Mouse (Mus musculus): ENCODE measurements around the gene Med26. TPM values are rescaled to one million over a fixed set of nuclear protein-coding genes. Genes with fewer than 3 reads are reported as not detected.

The Med26 gene
- polyA plus RNA-seq, 1 experiment from 2014 or later = 15.5 TPM

DNA sequence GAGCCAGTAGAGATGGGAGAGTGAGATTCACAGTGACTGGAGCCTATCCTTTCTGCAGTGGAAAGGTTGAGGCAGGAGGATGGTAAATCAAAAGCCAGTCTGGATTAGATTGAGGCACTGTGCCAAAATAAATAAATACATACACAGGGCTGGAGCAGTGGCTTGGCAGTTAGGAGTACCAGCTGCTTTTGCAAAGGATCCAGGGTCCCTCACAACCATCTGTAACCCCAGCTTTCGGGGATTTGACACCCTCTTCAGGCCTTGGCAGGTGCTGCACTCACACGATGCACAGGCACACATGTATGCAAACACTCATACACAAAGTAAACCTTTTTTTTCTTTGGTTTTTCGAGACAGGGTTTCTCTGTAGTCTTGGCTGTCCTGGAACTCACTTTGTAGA lies 29.2 kb upstream of the Med26 start:
- no peak for ATAC-seq
- Histone ChIP-seq H3K4me1 (ENCODE audit: control insufficient read depth, insufficient read depth, low read depth, low read length) (peaks cover 13% of the 10 kb centered on the region), H3K9ac (ENCODE audit: low read depth, low read length) (no peak overlapping the region), H3K4me3 (ENCODE audit: low read length) (no peak overlapping the region), H3K27ac (ENCODE audit: low read depth, low read length) (no peak overlapping the region), H3K9me3 (ENCODE audit: control insufficient read depth, low read length) (no peaks in the 10 kb centered on the region), H3K36me3 (ENCODE audit: control insufficient read depth, insufficient read depth, low read length) (0 out of 2 replicates have a peak, but pooled peaks cover 7% of the 10 kb centered on the region), H3K4me2 (ENCODE audit: low read length) (no peak overlapping the region), H3K27me3 (replicated peaks; ENCODE audit: control insufficient read depth, insufficient read depth, low read length) (no peaks in the 10 kb centered on the region)
- WGBS = 86% methylated on average over 3 of the region's 3 CpGs

DNA sequence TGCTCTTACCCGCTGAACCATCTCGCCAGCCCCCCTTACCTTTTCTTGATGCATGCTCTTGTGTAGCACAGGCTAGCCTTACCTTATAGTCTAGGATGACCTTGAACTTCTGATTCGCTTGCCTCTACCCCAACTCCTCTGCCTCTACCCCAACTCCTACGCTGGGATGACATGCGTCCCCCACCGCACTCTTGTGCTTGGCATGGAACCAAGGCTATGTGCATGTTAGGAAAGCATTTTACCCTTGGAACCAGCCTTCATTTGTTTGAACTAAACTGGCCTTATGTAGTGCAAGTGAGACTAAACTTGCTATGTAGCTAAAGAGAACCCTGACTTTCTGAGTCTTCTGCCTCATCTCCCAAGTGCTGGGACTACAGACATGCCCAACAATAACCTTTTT lies 27.8 kb upstream of the Med26 start:
- no peak overlapping the region for H3K4me3 ChIP-seq (ENCODE audit: low read length)
- H3K27me3 ChIP-seq (replicated peaks; ENCODE audit: control insufficient read depth, insufficient read depth, low read length) = no peaks in the 10 kb centered on the region
- no peak overlapping the region for H3K4me2 ChIP-seq (ENCODE audit: low read length)
- no peak overlapping the region for H3K27ac ChIP-seq (ENCODE audit: low read depth, low read length)
- ATAC-seq = no peak
- H3K9ac ChIP-seq (ENCODE audit: low read depth, low read length) = no peak overlapping the region
- H3K9me3 ChIP-seq (ENCODE audit: control insufficient read depth, low read length) = no peaks in the 10 kb centered on the region
- WGBS = 97% methylated on average over 6 of the region's 6 CpGs
- 0 out of 2 replicates have a peak, but pooled peaks cover 2% of the 10 kb centered on the region for H3K36me3 ChIP-seq (ENCODE audit: control insufficient read depth, insufficient read depth, low read length)
- H3K4me1 ChIP-seq (ENCODE audit: control insufficient read depth, insufficient read depth, low read depth, low read length) = peaks cover 14% of the 10 kb centered on the region

DNA sequence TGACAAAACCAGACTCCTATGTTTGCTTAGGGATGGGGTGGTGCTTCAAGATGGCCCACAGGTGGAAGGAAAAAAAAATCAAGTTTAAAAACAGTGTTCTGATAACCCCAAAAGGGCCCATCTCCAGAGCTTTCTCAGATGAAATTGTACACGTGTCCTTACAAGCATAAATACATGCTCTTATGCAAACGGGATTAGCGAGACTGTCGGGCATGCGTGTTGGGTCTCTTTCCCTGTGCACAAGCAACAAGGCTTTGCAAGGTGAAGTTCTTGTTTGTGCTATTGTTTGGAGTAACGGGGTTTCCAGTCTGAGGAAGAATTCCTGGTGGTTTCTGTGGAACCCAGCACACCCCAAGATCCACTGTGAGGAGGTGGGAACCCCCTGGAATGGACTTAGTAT lies 25.4 kb upstream of the Med26 start:
- no peak for ATAC-seq
- no peaks in the 10 kb centered on the region for H3K9me3 ChIP-seq (ENCODE audit: control insufficient read depth, low read length)
- H3K9ac ChIP-seq (ENCODE audit: low read depth, low read length) = no peak overlapping the region
- no peak overlapping the region for H3K27ac ChIP-seq (ENCODE audit: low read depth, low read length)
- peaks cover 30% of the 10 kb centered on the region for H3K4me1 ChIP-seq (ENCODE audit: control insufficient read depth, insufficient read depth, low read depth, low read length)
- H3K4me2 ChIP-seq (ENCODE audit: low read length) = peak overlapping the region; percentile 97
- H3K4me3 ChIP-seq (ENCODE audit: low read length) = no peak overlapping the region; the same call in 1 of the 2 replicates
- WGBS = 77% methylated on average over 6 of the region's 6 CpGs
- peaks cover 5% of the 10 kb centered on the region for H3K36me3 ChIP-seq (ENCODE audit: control insufficient read depth, insufficient read depth, low read length)
- no peaks in the 10 kb centered on the region for H3K27me3 ChIP-seq (replicated peaks; ENCODE audit: control insufficient read depth, insufficient read depth, low read length)

- Histone ChIP-seq H3K9ac (ENCODE audit: low read depth, low read length) (peak overlapping the region; percentile 74), H3K27ac (ENCODE audit: low read depth, low read length) (peak overlapping the region; percentile 86), H3K4me2 (ENCODE audit: low read length) (peak overlapping the region; percentile 97), H3K9me3 (ENCODE audit: control insufficient read depth, low read length) (no peaks in the 10 kb centered on the region), H3K4me3 (ENCODE audit: low read length) (peak overlapping the region; percentile 63), H3K4me1 (ENCODE audit: control insufficient read depth, insufficient read depth, low read depth, low read length) (peaks cover 31% of the 10 kb centered on the region), H3K36me3 (ENCODE audit: control insufficient read depth, insufficient read depth, low read length) (peaks cover 12% of the 10 kb centered on the region), H3K27me3 (replicated peaks; ENCODE audit: control insufficient read depth, insufficient read depth, low read length) (no peaks in the 10 kb centered on the region)
- WGBS = 5% methylated on average over 10 of the region's 10 CpGs
- ATAC-seq = no peak
Measured at GRCm38 (mm10) chr8:72572507-72572906, 24.4 kb upstream of the Med26 start.

- WGBS = under 1% methylated on average over 44 of the region's 45 CpGs
- Histone ChIP-seq H3K4me3 (ENCODE audit: low read length) (peak within 1 kb of the TSS; percentile 63), H3K9ac (ENCODE audit: low read depth, low read length) (peak within 1 kb of the TSS; percentile 78), H3K27ac (ENCODE audit: low read depth, low read length) (peak within 1 kb of the TSS; percentile 86), H3K4me2 (ENCODE audit: low read length) (peak within 1 kb of the TSS; percentile 97), H3K4me1 (ENCODE audit: control insufficient read depth, insufficient read depth, low read depth, low read length) (peaks cover 31% of the 10 kb centered on the region), H3K9me3 (ENCODE audit: control insufficient read depth, low read length) (no peaks in the 10 kb centered on the region), H3K36me3 (ENCODE audit: control insufficient read depth, insufficient read depth, low read length) (peaks cover 19% of the 10 kb centered on the region), H3K27me3 (replicated peaks; ENCODE audit: control insufficient read depth, insufficient read depth, low read length) (no peaks in the 10 kb centered on the region)
- ATAC-seq = peak; percentile 46
Measured at GRCm38 (mm10) chr8:72571611-72572473, 23.8 kb upstream of the Med26 start, which contains the start of gene Tmem38a. TSS of gene Tmem38a (plus strand) at chr8:72572055.

DNA sequence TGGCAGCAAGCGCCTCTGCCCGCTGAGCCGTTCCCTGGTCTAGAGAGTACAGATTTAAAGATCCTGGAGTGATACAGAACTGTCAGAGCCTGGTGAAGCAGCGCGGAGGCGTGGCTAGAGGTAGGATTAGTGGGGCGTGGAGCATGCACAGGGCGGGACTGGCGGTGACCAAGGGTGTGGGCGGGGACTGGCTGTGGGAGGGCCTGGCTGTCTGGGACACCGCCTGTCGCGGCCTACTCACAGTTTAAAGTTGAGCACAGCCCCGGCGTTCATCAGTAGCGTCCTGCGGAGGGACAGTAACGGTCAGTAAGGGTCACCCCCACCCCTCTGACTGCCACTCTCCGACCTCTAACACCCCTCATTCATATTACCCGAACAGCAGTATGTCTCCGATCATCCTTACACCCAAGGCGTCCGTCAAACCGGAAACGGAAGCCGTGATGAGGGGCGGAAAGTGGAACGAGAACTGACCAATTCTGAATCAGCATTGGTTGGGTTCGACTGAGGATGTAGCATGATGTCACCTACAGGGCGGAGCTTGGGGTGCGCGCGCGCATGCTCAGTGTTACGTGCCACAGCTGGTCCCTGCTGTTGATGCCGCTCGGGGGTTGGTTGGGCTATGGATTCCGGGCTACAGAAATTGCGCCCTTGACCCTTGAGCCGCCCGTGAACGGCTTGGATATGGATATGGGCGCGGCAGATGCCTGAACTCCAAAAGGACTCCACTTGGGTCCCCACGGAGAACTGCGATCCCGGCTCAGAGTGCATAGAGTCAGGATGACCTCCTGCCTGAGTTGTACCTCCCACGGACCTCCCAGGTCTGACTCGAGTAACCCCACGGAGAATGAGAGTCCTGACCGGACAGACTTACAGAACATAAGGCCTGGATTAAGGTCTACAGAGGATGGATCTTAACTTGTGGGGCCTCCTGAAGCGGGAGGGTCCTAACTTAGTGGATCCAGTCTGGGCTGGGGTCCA lies 22.9 kb upstream of the Med26 start, which contains the start of gene Smim7:
TSS of gene Smim7 (minus strand) at position 456 of the 978 bp plus-strand sequence.
- Histone ChIP-seq H3K4me2 (ENCODE audit: low read length) (peak within 1 kb of the TSS; percentile 97), H3K9me3 (ENCODE audit: control insufficient read depth, low read length) (no peaks in the 10 kb centered on the region), H3K4me3 (ENCODE audit: low read length) (peak within 1 kb of the TSS; percentile 63), H3K27me3 (replicated peaks; ENCODE audit: control insufficient read depth, insufficient read depth, low read length) (no peaks in the 10 kb centered on the region), H3K4me1 (ENCODE audit: control insufficient read depth, insufficient read depth, low read depth, low read length) (peaks cover 31% of the 10 kb centered on the region), H3K9ac (ENCODE audit: low read depth, low read length) (peak within 1 kb of the TSS; percentile 78), H3K27ac (ENCODE audit: low read depth, low read length) (peak within 1 kb of the TSS; percentile 86), H3K36me3 (ENCODE audit: control insufficient read depth, insufficient read depth, low read length) (peaks cover 26% of the 10 kb centered on the region)
- WGBS = under 1% methylated on average over 52 of the region's 52 CpGs
- ATAC-seq = peak; percentile 96

DNA sequence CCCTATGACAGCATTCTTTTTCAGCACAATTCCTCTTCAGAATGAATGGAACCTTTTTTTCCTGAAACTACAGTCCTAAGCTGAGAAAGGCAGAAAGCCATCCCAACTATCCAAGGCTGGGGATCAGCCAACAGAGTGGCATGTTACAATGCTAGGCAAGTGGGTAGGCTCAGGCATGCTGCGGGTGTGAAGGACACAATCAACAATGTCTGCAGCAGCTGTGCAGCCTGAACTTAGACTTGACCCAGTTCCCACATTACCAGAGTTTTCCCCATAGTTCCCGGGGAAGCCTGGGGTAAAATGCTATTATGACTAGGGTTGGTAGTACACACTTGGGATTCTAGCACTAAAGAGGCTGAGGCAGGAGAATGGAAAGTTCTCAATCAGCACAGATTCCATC lies 17.9 kb upstream of the Med26 start:
- peaks cover 17% of the 10 kb centered on the region for H3K4me1 ChIP-seq (ENCODE audit: control insufficient read depth, insufficient read depth, low read depth, low read length)
- H3K36me3 ChIP-seq (ENCODE audit: control insufficient read depth, insufficient read depth, low read length) = peaks cover 35% of the 10 kb centered on the region
- no peak overlapping the region for H3K4me2 ChIP-seq (ENCODE audit: low read length)
- WGBS = 87% methylated on average over 2 of the region's 2 CpGs
- no peak overlapping the region for H3K27ac ChIP-seq (ENCODE audit: low read depth, low read length)
- no peaks in the 10 kb centered on the region for H3K9me3 ChIP-seq (ENCODE audit: control insufficient read depth, low read length)
- H3K27me3 ChIP-seq (replicated peaks; ENCODE audit: control insufficient read depth, insufficient read depth, low read length) = no peaks in the 10 kb centered on the region
- H3K4me3 ChIP-seq (ENCODE audit: low read length) = no peak overlapping the region
- H3K9ac ChIP-seq (ENCODE audit: low read depth, low read length) = no peak overlapping the region
- no peak for ATAC-seq

- no peaks in the 10 kb centered on the region for H3K9me3 ChIP-seq (ENCODE audit: control insufficient read depth, low read length)
- H3K4me2 ChIP-seq (ENCODE audit: low read length) = no peak overlapping the region
- H3K36me3 ChIP-seq (ENCODE audit: control insufficient read depth, insufficient read depth, low read length) = peaks cover 10% of the 10 kb centered on the region
- no peak overlapping the region for H3K4me3 ChIP-seq (ENCODE audit: low read length)
- H3K4me1 ChIP-seq (ENCODE audit: control insufficient read depth, insufficient read depth, low read depth, low read length) = no peaks in the 10 kb centered on the region
- H3K27me3 ChIP-seq (replicated peaks; ENCODE audit: control insufficient read depth, insufficient read depth, low read length) = no peaks in the 10 kb centered on the region
- H3K27ac ChIP-seq (ENCODE audit: low read depth, low read length) = no peak overlapping the region
- WGBS = 89% methylated on average over 1 of the region's 1 CpGs
- no peak for ATAC-seq
- H3K9ac ChIP-seq (ENCODE audit: low read depth, low read length) = no peak overlapping the region
Measured at GRCm38 (mm10) chr8:72561111-72561689, 13.1 kb upstream of the Med26 start.

All from hindbrain, embryonic 16.5 days (tissue).